Mouse (Mus musculus): ENCODE results near the gene Gm17693. TPM values are rescaled to one million over a fixed set of nuclear protein-coding genes. Genes with fewer than 3 reads are reported as not detected.
"Not testable (repeated sequence)": the region's sequence is repeated elsewhere in the genome, so short reads cannot be mapped to it uniquely, and the experiment has no call there.

Gm17693 gene
- not detected for total RNA-seq (2021)
- long read RNA-seq, experiment 1, result 0 reads
- long read RNA-seq, experiment 2, result 0 reads

- not testable (repeated sequence) for DNase-seq (ENCODE audit: low spot score in 2 of 2)
These were observed at the start of gene Gm17693 for GRCm38 (mm10) chrX:125705144-125705543. TSS of gene Gm17693 (plus strand) at chrX:125705444.

All from layer of hippocampus, postnatal 14 days (tissue).